ENCODE assay signal across 20 mouse cellular contexts in genomic region chr2:90708548-90708947, GRCm38 (mm10). TPM values are rescaled to one million over a fixed set of nuclear protein-coding genes. Genes with fewer than 3 reads are reported as not detected.
DNase-seq lines count a peak whose midpoint lies in the region; ATAC-seq and TF ChIP-seq lines count a peak whose summit lies in the region.
"Had no signal": no experiment of that assay in that cellular context is flagged by ENCODE, and none has a peak within 500 bp of the region (broad histone marks: within the 10 kb centered on the region; RNA-seq: fewer than 3 reads in every experiment).

No protein-coding gene starts in this region.

- DNase-seq in ES-E14 (ENCODE audit: low read depth, low spot score), result peak; percentile 20
- peak; percentile 56 for DNase-seq in ZHBTc4 (ENCODE audit: low read depth, low spot score)
- no peak for DNase-seq in thymus, postnatal 4 days
- no peak for DNase-seq in left cerebral cortex, adult 9 months (ENCODE audit: low spot score in 2 of 2)
- DNase-seq: adrenal gland, adult 2 months; adrenal gland, postnatal 10 days; adrenal gland, postnatal 25 days; cerebellum, adult 11-12 months; cerebellum, adult 2 months; cerebellum, adult 9-10 months; cerebellum, postnatal 10 days; cerebellum, postnatal 25 days had no signal

- no peak overlapping the region; the same call in 1 of the 2 replicates for H3K27ac ChIP-seq in ES-E14 (ENCODE audit: insufficient read depth, low read depth, low read length, poor library complexity, severe bottlenecking)
- H3K27ac ChIP-seq: embryonic facial prominence, embryonic 10.5 days; embryonic facial prominence, embryonic 12.5 days; forebrain, embryonic 10.5 days; forebrain, embryonic 12.5 days had no signal

- in situ Hi-C loops in ES-E14 (cut with MboI; ENCODE audit: low sequenced_read_pairs in 2 of 2, unreplicated experiment in 2 of 2), result loop anchor here (10.0 to 25.0 kb wide), 2 partner anchors 56 to 879 kb away; no protein-coding TSS in a partner anchor

- H3K9ac ChIP-seq in ES-E14 (ENCODE audit: insufficient read depth, low read depth, low read length, poor library complexity, severe bottlenecking), result no peak overlapping the region
- H3K9ac ChIP-seq: embryonic facial prominence, embryonic 12.5 days; forebrain, embryonic 12.5 days had no signal

- no peaks in the 10 kb centered on the region for H3K9me3 ChIP-seq in ES-E14 (ENCODE audit: control insufficient read depth, insufficient read depth, low read depth, low read length)
- H3K9me3 ChIP-seq: embryonic facial prominence, embryonic 10.5 days; embryonic facial prominence, embryonic 12.5 days; forebrain, embryonic 10.5 days; forebrain, embryonic 12.5 days had no signal

- H3K4me1 ChIP-seq in ES-E14 (ENCODE audit: control insufficient read depth in 2 of 2, insufficient read depth in 2 of 2, low read length in 2 of 2, poor library complexity in 1 of 2), result peaks cover 2 to 7% of the 10 kb centered on the region in 2 experiments
- H3K4me1 ChIP-seq: embryonic facial prominence, embryonic 10.5 days; embryonic facial prominence, embryonic 12.5 days had no signal

- no peak for ATAC-seq in erythroblast, adult 5-6 weeks (replicated peaks; ENCODE audit: low FRiP score, poor library complexity, severe bottlenecking)
- ATAC-seq: forebrain, embryonic 14.5 days; forebrain, embryonic 16.5 days had no signal

- H3K36me3 ChIP-seq in ES-E14 (ENCODE audit: control insufficient read depth, insufficient read depth, low read length, poor library complexity, severe bottlenecking), result peaks cover 31% of the 10 kb centered on the region

- no peak overlapping the region for H3K4me3 ChIP-seq in ES-E14 (ENCODE audit: insufficient read depth in 1 of 2, low read depth in 1 of 2, low read length in 2 of 2, poor library complexity in 1 of 2, severe bottlenecking in 1 of 2)
- H3K4me3 ChIP-seq: embryonic facial prominence, embryonic 10.5 days; embryonic facial prominence, embryonic 12.5 days; erythroblast, embryonic 14.5 days; forebrain, embryonic 10.5 days; forebrain, embryonic 12.5 days had no signal

TF ChIP-seq in ES-E14, 5 proteins besides CTCF, POLR2A, EP300 and RAD21:
- TF ChIP-seq ZNF384 (IDR thresholded peaks at IDR 0.05; ENCODE audit: low read depth, low read length) (no peak), ZC3H11A (IDR thresholded peaks at IDR 0.05; ENCODE audit: borderline replicate concordance, low read depth, low read length) (no peak), CHD2 (IDR thresholded peaks at IDR 0.05; ENCODE audit: low read depth, low read length) (no peak), MAFK (IDR thresholded peaks at IDR 0.05; ENCODE audit: insufficient read depth, low read depth, low read length) (no peak), HCFC1 (IDR thresholded peaks at IDR 0.05; ENCODE audit: borderline replicate concordance, insufficient read depth, low read length) (no peak)

RNA-seq across cellular contexts. Expression of gene Nup160, which starts 31.5 kb away (rescaled TPM):
- 72.6 and 81.9 TPM in 2 replicates for total RNA-seq in ES-E14 (2012; rRNA removed)
- total RNA-seq in erythroblast, adult 5-6 weeks (2015; ENCODE audit: low replicate concordance), result 23.6 and 64.4 TPM in 2 replicates
- total RNA-seq in erythroblast, adult 5-6 weeks (2017; ENCODE audit: low replicate concordance), result 23.7 and 37.6 TPM in 2 replicates

RNA-seq across cellular contexts. Expression of gene Fnbp4, which starts 36.6 kb away (rescaled TPM):
- 91.4 and 124 TPM in 2 replicates for total RNA-seq in ES-E14 (2012; rRNA removed)
- 51.0 and 63.2 TPM in 2 replicates for total RNA-seq in erythroblast, adult 5-6 weeks (2015; ENCODE audit: low replicate concordance)
- 135 and 192 TPM in 2 replicates for total RNA-seq in erythroblast, adult 5-6 weeks (2017; ENCODE audit: low replicate concordance)

Comparison
In these comparisons a context has a peak if more than half of its experiments do, and no peak if none do; other contexts are left out.
1. DNase-seq: peak in ES-E14 (single experiment) and ZHBTc4 (single experiment); none in thymus, postnatal 4 days (single experiment) and left cerebral cortex, adult 9 months (0 of 2).